Mouse (Mus musculus) v-Abl transformed pro-B cells (cell line): ENCODE data around the gene Wdr54.

ENCODE experiments used
- in situ Hi-C, 2 experiments: fragments of 400-800 bp; cut with MboI; formaldehyde crosslinking; loops; one replicate each; pipeline ENCODE4 v1.15.1; 2025; ENCODE audit not compliant: unreplicated experiment in 2 of 2

The Wdr54 gene

DNA sequence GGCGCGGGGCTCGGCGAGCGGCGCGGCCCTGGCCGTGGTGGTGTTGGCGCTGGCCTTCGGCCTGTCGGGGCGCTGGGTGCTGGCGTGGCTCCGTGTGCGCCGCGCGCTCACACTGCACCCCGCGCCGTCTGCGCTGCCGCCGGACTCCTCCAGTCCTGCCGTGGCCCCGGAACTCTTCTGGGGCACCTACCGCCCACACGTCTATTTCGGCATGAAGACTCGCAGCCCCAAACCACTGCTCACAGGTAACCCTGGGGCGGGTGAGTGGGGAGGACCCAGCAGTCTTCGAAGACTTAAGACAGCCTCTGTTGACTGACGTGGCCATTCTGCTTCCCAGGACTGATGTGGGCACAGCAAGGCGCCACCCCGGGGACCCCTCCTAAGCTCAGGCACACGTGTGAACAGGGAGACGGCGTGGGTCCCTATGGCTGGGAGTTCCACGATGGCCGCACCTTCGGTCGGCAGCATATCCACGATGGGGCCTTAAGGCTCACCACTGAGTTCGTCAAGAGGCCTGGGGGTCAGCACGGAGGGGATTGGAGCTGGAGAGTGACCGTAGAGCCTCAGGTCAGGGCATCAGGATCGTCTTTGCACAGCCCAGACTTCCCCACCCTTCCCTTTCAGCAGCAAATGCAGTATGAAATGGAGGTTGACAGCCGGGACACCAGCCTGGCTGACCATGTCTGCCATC, 40.4 kb downstream of the Wdr54 start:
- in situ Hi-C loops, result loop anchor here in 1 of 2 experiments (5.0 kb wide), 1 partner anchor 41 kb away; the partner anchor contains the start of genes 1700003E16Rik and Wdr54

DNA sequence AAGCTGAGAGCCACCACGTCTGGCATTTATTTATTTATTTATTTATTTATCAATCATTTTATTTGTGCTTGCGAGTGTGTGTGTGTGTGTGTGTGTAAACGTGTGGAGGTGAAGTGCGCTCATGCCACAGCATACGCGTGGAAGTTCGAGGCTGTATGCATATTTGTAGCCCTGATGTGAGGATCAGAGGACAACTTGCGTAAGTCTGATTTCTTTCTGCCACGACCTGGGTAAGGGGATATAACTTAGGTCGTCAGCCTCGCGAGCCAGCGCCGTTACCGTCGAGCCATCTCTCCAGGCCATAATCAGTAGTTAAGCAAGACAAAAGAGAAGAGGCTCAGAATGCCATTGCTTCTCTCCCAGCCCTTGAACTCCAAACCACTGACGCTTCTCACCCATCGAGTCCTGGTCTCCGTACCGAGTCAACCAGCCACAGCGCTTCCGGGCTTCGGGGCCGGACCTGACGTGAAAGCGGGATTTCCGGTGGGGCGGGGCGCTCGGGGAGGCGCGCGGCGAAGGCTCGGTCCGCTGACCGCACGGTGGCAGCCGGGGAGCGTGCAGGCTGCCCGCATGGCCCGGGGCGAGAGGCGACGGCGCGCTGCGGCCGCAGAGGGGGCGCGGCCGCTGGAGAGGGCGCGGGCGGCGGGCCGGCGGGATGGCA, 41.1 kb downstream of the Wdr54 start, which contains the start of gene Mogs:
Mogs (plus strand) TSS at position 486 of the 661 bp plus-strand sequence.
- in situ Hi-C loops, result loop anchor here in 1 of 2 experiments (5.0 kb wide), 1 partner anchor 42 kb away; the partner anchor contains the start of genes 1700003E16Rik and Wdr54

DNA sequence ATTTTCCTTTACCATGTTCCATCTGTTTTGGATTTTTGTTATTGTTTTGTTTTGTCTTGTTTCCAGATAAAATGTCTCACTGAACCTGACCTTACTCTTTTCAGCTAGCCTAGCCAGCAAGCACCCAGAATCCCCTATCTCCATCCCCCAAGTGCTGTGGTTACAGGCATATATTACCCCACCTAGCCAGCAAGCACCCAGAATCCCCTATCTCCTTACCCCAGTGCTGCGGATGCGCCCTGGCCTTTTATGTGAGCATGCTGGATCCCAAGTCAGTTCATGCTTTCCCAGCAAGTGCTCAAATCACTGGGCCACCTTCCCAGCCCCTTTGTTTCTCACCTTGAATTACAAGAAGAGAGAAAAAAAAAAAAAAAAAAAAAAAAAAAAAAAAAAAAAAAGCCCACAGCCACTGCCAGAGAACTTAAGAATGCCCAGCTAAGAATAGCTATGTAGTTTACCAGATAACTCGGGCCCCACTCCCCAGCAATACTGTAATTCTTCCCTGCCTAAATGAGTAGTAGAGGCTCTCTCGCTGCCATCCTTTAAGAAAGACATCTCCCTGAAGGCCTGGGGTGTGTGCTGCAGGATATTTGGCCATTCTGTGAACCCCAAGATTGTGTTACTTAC, 44.6 kb downstream of the Wdr54 start:
- in situ Hi-C loops, result no loop called here

DNA sequence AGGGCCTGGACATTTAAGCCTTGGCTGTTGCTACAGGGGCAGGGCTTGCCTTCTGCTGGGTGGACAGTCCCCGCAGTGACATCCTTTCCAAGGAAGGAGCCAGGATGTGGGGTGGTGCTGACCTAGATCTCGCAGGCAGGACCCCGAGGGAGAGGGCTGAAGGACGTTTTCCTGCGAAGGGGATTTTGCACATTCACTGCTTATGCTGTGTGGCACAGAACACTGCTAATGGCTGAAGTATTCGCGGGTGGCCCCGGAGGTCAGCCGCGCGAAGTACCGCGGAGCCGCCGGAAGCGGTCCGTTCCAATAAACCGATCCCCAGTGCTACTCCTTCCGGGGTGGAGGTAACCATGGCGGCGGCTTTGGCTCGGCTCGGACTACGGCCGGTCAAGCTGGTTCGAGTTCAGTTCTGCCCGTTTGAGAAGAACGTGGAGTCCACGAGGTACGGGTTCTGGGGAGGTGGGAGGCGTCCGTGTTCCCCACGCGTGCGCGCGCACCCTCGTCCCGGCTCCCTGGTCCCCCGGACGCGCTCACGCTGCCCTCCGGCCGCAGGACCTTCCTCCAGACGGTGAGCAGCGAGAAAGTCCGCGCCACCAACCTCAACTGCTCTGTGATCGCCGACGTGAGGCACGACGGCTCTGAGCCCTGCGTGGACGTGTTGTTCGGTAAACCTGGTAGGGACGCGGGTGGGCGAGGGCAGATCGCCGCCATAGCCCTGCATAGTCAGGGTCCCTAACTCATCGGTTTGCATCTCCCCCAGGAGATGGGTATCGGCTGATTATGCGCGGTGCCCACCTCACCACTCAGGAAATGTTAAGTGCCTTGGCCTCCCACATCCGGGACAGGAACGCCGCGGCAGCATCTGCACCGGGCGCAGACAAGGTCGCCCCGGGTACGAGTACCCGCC, 47.2 kb downstream of the Wdr54 start, which contains the start of gene Mrpl53:
Mrpl53 (plus strand) TSS at position 279 of the 907 bp plus-strand sequence.
- in situ Hi-C loops, result loop anchor here (5.0 to 10.0 kb wide), 6 partner anchors 46 to 396 kb away; partner anchors contain the start of genes 1700003E16Rik (in 1 of the 2), Dguok (in 1 of the 2), Mob1a (in 1 of the 2) and Mthfd2 (in 1 of the 2)

DNA sequence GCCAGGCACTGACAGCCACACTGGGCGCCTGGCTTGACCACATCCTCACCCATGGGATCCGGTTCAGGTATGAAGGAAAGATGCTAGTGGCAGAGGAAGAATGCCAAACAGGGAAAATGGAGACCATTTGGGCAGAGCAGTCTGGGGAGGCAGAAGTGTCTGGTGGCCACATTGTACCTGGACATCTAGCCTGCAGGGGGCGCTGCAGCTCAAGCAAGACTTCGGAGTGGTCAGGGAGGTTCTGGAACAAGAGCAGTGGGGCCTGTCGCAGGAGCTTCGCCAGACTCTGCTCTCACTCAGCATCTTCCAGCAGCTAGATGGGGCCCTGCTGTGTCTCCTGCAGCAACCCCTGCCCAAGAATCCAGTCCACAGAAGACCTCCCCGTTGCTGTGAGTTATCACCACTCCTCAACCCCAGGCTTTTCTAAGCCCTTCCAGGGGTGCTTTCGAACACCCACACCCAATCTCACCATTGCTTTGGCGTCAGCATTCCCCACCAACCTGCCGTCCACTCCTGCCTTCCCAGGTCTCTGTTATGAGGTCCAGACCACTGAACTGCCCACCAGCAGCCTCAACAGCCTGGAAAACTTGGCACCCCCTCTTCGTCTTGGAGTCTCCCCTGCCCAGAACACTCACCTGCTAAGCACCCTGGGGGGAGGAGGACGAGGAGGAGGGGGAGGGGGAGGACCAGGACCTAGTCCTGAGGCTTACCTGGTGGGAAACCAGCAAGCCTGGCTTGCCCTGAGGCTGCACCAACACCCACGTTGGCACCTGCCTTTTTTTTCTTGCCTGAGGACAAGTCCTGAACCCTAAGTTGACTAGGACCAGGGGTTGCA, 48.4 kb downstream of the Wdr54 start:
- in situ Hi-C loops, result loop anchor here (5.0 to 10.0 kb wide), 6 partner anchors 47 to 397 kb away; partner anchors contain the start of genes 1700003E16Rik (in 1 of the 2), Dguok (in 1 of the 2), Mob1a (in 1 of the 2) and Mthfd2 (in 1 of the 2)

DNA sequence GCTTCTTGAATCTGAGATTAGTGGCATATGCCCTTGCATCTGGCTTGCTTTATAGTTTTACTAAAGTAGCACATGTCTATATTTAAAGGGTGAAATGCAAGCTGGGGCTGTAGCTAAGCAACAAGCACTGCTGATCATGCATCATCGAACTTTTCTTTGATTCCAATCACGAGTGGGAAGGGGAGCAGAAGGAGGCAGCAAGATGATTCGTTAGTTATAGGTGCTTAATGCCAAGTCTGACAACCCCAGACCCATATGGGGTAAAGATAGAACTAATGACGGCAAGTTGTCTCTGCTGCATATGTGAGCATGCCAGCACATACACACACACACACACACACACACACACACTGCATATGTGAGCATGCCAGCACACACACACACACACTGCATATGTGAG, 52.0 kb downstream of the Wdr54 start:
- in situ Hi-C loops, result loop anchor here (5.0 to 10.0 kb wide), 6 partner anchors 51 to 401 kb away; partner anchors contain the start of genes 1700003E16Rik (in 1 of the 2), Dguok (in 1 of the 2), Mob1a (in 1 of the 2) and Mthfd2 (in 1 of the 2)

DNA sequence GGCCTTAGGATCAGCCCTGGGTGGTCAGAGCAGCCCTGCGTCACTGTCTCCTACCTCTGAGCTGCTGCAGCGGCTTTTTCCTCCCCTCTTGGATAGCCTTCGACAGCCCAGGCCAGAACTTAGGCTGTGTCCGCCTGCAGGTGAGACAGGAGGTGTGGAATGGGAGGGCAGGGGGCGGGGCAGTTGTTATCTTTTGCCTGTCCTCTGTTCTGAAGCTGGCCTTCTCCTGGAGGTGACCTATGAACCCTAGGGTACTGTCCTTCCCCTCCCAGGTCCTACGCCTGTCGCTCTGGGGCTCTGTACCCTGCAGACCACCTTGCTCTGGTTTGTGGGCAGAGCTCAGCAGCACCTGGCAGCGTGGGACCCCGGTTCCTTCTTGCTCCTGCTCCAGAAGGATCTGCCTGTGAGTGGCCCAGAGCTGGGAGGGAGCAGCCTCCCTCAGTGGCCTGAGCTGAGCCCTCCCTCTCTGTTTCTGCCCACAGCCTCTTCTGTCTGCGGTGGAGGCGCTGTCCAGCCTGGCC, 53.0 kb downstream of the Wdr54 start:
- in situ Hi-C loops, result loop anchor here (5.0 to 10.0 kb wide), 6 partner anchors 52 to 402 kb away; partner anchors contain the start of genes 1700003E16Rik (in 1 of the 2), Dguok (in 1 of the 2), Mob1a (in 1 of the 2) and Mthfd2 (in 1 of the 2)

DNA sequence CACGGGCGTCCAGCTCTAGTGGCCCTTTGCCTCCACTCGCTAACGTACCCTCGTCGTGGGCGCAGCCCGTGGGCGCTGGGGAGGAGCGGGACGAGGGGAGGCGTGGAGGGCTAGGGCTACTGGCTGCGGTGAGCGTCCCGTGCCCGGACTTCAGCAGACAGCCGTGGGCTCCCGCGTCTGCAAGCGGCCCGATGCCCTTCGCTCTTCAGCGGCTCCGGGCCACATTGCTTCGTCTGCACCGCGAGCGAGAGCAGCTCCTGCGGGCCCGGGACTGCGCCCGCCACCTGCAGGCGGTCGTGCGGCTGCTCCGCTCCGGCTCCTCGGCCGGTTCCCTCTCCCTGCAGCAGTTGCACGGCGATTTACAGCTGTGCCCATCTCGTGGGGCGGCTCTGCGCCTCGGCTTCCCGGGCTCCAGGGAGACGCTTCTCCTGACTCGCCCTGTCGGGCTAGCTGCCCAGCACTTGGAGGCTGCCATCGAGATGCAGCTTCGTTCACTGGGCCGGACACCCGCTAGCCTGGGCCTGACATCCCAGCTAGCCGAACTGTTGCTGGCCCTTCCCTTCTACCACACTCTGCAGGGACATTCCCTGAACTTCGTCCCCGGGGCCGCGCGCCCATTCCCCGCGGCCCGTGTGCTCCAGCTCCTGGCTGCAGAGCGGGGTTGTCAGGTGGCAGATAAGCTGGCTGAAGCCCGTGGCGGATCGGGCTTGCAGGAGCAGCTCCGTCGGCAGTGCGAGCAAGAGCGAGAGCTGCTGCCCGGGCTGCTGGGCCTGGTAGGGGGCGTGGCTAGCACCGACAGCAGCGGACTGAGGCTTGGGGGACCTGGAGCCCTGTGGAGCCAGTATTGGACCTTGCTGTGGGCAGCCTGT, 54.3 kb downstream of the Wdr54 start:
- in situ Hi-C loops, result loop anchor here (5.0 to 10.0 kb wide), 6 partner anchors 53 to 403 kb away; partner anchors contain the start of genes 1700003E16Rik (in 1 of the 2), Dguok (in 1 of the 2), Mob1a (in 1 of the 2) and Mthfd2 (in 1 of the 2)

DNA sequence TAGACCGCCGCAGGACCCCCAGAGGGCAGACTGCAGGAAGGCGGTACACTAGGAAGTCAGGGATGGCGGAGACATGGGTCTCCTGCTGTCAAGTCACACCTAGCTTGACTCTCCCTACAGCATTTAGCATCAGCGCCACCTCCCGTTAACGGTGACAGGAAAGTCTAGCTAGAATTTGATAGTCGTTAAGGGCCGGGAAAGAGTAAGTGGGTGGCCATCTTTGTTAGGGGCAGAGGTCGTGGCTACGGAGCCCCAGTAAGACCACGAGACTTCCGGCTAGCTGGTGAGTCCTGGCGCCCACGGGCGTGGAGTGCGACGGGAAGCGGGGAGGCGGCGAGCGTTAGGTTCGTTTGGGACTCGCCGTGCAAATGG, 54.9 kb downstream of the Wdr54 start, which contains the start of the genes Ccdc142 and Gm42688:
Ccdc142 (plus strand) TSS at position 286 of the 372 bp plus-strand sequence.
Gm42688 (plus strand) TSS at position 302 of the 372 bp plus-strand sequence.
- in situ Hi-C loops, result loop anchor here (5.0 to 10.0 kb wide), 6 partner anchors 53 to 403 kb away; partner anchors contain the start of genes 1700003E16Rik (in 1 of the 2), Dguok (in 1 of the 2), Mob1a (in 1 of the 2) and Mthfd2 (in 1 of the 2)
